Mouse (Mus musculus) urinary bladder, adult 18-20 months (tissue): ENCODE data around the gene Hnrnph2.
A peak's percentile ranks its signal among the peaks of the same experiment; 100 is the strongest.

ENCODE experiments used
- DNase-seq, 2 experiments: peaks; one replicate each; pipeline ENCODE4 v3.0.0; 2022; ENCODE audit warnings: low spot score in 2 of 2, mixed read lengths in 2 of 2

Gene Hnrnph2

DNA sequence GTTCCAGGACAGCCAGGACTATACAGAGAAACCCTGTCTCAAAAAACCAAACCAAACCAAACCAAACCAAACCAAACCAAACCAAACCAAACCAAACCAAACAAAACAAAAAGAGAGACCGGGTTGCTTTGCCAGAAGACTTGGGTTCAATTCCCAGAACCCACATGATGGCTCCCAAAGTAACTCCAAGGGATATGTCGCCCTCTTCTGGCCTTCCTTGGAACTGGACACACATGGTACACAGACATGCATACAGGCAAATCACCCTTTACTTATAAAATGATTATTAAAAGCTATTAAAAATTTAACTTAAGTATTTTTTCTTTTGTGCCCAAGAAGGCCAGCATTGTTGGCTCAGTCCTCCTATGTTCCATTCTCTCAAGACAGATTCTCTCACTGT, 13.3 kb downstream of the Hnrnph2 start:
- DNase-seq: no peak

DNA sequence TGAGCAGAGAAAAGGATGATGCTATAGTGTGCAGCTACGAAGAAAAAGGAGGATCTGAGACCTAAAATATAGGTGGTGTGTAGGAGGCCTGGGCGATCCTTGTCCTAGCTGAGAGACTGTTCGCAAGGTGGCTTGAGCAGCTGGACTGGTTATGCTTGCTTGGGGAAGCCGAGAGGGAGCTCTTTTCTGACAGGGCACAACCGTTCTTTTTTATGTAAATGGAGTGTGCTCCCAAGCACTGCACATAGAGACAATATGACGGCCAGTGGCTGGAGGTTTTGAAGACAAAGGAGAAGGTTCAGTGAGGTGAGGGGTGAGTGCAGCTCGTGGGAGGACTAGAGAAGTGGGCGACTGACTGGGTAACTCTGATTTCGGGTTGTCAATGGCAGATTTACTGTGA, 18.7 kb downstream of the Hnrnph2 start:
- no peak for DNase-seq

DNA sequence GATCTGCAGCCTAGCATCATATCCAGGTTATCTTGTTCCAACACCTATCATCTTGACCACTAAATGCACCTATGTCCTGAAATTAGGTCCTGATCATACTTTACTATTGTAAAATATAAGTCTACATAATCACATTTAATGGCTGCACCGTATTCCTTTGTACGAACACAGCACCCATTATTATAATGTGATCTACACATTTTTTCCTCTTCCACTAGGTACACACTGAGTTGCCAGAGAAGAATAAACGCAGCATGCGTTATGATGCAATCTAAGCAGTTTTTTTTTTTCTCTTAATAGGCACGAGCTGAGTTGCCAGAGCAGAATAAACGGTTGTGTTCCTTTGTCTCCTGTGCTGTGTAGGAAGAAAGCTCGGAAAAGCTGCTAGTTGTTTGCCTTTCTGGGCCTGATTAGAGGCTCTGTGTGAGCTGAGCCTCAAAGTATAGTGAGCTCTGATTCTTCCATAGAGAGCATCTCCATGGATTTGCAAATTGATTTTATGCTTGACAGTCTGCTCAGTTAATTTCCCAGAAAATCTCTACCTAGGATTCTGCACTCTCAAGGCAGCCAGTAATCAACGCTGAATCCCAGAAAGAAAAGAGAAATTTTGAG, 19.4 kb downstream of the Hnrnph2 start:
- DNase-seq: no peak

DNA sequence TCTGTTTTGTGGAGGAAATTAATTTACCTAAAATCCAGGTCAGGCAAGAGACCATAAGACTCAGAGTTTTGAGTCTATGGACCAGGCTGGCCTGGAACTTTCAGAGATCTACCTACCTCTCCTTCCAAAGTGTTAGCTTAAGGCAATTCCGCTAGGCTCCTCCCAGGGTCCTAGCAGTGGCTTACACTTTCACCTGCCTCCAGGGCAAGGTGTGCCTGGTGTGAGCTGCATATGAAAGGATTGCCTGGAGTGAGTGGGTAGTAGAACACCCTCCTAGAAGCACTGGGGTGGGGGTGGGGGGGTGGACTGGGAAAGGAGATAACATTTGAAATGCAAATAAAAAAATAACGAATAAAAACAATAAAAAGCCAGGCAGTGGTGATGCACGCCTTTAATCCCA, 20.7 kb downstream of the Hnrnph2 start:
- no peak for DNase-seq

DNA sequence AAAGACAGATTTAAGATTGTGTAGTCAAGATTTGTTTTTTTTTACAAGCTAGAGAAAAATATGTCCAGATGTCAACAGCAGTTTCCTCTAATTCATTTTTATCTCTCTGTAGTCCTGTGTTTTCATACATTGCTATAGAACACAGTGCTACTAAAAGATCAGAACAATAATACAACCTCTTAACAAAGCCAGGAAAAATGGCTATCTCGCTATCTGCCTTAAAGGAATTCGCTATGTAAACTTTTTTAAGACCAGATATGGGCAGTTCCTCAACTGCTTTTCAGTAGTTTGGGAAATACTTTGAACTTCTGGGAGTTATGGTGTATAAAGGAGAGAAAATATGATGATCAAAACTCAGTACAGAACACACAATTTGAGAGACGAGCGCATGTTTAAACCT, 22.4 kb downstream of the Hnrnph2 start:
- no peak for DNase-seq

DNA sequence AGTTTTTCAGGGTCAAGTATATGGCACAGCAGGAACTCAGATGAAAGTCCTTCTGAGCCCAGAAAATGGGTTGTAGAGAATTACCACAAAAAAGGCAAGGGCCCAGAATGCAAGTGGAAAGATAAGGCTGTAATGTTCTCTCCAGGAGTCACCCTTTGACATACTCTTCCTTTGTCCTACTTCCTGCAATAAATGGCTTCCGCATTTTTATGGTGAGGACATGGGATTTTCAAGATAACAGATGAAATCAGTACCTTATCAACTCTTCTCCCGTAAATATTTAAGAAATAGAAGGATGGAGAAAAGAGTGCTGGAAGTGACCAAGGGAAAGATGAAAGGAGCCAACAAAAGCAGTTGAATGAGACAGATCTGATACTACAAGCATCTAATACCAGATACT, 27.2 kb downstream of the Hnrnph2 start:
- DNase-seq: no peak

DNA sequence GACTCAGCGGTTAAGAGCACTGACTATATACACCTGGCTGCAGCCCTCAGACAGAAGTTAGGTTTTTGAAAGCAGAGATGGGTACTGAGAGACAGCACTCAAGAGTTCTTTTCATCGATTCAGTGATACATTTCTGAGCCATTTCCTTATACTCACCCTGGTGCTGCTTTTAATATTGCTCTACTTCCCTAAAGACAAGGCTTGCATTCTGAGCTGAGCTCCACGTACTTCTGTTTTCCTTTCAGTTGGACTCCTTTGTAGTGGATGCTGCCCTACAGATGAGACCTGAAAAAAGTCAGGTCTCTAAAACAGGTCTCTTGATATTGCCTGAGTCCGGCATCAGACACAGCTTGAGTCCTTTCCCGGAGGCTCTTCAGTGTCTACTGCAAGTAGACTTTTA, 31.7 kb downstream of the Hnrnph2 start:
- DNase-seq: no peak

DNA sequence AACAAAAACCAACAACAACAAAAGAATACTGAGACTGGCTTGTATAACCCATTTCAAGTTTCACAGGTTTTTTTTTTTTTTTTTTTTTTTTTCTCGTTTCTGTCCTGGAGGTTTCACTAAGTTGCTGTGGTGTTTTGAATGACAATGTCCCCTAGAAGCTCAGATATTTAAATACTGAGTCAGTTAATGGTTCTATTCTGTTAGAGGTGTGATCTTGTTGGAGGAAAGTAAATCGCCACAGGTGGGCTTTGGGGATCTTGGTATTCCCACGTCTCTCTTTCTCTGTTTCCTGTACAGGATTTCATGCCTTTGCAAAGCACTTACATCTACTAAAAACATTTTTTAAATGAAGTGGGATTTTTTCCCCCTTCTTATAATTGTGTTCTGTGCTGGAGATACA, 34.1 kb downstream of the Hnrnph2 start:
- DNase-seq: no peak

DNA sequence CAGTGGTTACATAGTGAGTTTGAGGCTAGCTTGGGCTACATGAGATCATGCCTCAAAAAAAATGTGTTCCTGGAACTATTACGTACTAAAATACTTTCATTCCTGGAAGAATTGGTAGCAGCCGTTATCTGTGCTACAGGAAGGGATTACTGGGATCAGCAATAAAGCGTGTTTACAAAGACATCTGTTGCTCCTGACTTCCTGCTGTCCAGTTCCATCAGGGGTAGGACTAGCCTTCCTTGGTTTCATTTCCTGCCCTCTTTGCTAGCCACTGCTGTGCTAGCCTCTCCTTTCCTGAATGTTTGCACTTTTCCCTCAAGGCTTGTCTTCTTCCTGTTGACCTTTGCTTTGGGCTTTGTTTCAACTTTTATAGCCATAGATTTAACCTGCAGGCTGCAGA, 34.9 kb downstream of the Hnrnph2 start:
- no peak for DNase-seq

DNA sequence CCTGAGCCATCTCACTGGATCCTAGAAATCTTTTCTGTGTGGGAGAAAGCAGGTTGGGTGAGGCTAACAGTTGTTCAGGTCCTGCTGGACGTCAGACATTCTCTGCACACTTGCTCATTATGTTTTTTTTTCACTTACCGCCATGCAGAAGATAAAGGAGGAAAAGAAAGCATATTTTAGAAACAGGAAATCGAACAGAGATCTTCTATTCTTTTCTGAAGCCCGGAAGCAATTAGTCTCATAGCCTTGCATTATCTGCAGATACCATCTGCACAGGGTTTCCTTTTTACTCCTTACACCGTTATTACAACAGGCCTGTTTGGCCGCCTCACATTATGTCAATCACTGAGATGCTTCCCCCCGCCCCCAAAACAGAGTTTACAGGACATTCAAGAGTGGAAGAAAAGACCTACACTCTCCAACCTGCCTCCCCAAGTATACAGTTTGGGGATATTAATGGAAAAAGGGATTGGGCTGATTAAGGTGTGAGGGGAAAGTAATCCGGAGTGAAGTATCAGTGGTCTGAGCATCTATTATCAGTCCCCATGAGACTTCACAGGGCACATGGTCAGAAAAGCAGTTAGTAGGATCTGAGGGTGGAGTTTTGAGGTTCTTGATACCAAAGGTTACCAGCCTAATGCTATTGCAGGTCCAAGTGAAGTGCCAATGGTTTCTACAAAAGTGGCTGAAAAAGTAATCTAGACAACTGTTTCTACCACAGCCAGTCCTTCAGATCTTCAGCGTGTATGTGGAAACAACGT, 40.2 kb downstream of the Hnrnph2 start:
- DNase-seq: no peak

DNA sequence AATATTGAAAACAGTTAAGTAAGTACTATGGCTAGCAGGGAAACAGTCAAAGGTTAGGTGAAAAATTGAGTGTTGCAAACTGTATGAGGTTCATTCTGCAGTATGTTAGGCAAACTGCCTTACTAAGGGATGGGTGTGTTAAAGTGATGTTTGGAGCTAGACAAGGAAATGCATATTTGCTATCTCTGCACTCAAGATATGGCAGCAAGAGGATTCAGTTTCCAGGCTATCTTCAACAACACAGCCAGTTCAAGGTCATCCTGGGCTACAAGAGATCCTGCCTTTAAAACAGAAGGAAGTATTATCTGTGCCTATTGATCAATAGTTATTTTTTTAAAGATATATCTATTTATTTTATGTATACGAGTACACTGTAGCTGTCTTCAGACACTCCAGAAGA, 45.4 kb downstream of the Hnrnph2 start:
- DNase-seq: no peak

DNA sequence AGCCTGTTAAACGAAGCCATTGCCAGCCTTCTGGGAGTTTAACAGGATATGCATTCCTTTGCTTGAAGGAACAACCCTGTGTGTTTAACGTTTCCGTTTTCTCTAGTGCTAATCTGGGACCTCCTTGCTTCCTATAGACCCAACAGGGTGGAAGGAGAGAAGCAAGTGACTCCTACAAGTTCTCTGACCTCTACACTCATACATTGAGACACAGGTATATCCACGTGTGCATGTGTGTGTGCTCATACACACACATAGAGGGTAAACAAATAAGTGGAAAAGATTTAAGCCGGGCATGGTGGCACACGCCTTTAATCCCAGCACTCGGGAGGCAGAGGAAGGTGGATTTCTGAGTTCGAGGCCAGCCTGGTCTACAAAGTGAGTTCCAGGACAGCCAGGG, 46.4 kb downstream of the Hnrnph2 start:
- no peak for DNase-seq

DNA sequence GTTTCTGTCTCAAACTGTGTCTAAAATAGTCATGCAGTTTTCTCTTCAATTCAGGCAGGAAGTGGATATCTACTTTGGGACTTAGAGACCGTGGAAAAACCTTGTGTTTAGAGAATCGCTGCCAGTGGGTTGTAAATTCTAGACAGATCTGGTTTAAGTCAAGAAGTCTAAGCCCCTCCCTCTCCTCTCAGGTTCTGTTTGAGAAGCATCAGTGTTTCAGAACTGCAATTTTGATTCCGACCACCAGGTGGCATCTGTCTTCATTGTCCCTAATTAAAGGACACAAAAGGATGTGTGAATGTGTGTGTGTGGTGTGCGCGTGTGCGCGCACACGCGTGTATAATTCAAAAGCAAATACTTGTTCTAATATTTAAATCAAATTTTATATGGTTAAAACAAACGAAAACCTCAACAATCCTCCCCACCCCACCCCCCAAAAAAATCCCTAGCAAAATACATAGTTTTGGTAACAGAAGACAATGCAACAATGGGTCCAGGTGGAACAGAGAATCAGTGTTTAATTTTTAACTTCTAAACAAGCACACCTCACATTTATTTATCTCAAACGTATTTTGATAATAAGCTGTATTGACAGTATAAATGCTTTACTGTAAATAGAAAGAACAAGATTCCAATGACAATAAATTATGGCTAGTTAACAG, 47.2 kb downstream of the Hnrnph2 start:
- peak; percentile 19 to 23 for DNase-seq

DNA sequence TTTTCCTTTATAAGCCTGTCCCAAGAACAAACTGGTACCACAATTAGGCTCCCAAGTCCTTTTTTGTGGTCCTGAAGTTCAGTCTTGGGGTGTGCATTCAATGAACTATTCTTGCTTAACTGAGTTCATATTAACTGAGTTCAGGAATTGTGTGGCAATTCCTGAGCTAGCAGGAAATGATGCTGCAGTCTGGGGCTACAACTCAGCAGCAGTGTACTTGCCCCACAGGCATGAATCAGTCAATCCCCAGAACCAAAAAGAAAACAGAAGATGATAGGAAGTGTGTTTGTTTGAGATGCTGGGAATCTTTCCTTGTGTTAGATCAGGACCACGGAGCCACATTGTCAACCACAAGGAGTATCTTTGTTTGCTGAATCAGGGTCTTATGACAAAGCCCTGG, 51.1 kb downstream of the Hnrnph2 start:
- DNase-seq: no peak
